Mouse (Mus musculus): ENCODE measurements at regions not wholly inside any gene's neighbourhood (a gene's known extent, or its start where the extent isn't known, plus 50 kb on each side); places are given as distances from the start of the nearest gene placed in this dataset.

GRCm38 (mm10) chr16:29802085-29802484 lies 223.0 kb downstream of the Opa1 start:
- Histone ChIP-seq H3K79me2 (ENCODE audit: control insufficient read depth, insufficient read depth) (no peaks in the 10 kb centered on the region), H3ac (ENCODE audit: control insufficient read depth, insufficient read length) (no peak overlapping the region), H3K4me2 (ENCODE audit: low read depth) (no peak overlapping the region), H3K36me3 (ENCODE audit: control insufficient read depth, insufficient read depth) (no peaks in the 10 kb centered on the region), H3K4me3 (no peak overlapping the region), H3K27me3 (ENCODE audit: control insufficient read depth, insufficient read depth, insufficient read length) (peaks cover 16% of the 10 kb centered on the region)
- no peak for TF ChIP-seq MYOG (IDR thresholded peaks at IDR 0.05; ENCODE audit: control insufficient read depth in 1 of 3, insufficient read depth in 1 of 3, insufficient read length in 2 of 3, low read depth in 2 of 3)
- TF ChIP-seq E2F4 (IDR thresholded peaks at IDR 0.05; ENCODE audit: insufficient read depth) = no peak
- no peak for TF ChIP-seq TCF12 (IDR thresholded peaks at IDR 0.05; ENCODE audit: insufficient read depth, poor library complexity, severe bottlenecking)
- TF ChIP-seq MYOD1 (IDR thresholded peaks at IDR 0.05; ENCODE audit: control insufficient read depth in 1 of 3, insufficient read length in 2 of 3, low read depth in 2 of 3) = no peak
- no peak for TF ChIP-seq CEBPB (IDR thresholded peaks at IDR 0.05; ENCODE audit: insufficient read depth, poor library complexity, severe bottlenecking)

- no peak overlapping the region for H3K4me3 ChIP-seq
- H3K4me2 ChIP-seq (ENCODE audit: low read depth) = no peak overlapping the region
- no peak overlapping the region for H3ac ChIP-seq (ENCODE audit: control insufficient read depth, insufficient read length)
- peaks cover 16% of the 10 kb centered on the region for H3K27me3 ChIP-seq (ENCODE audit: control insufficient read depth, insufficient read depth, insufficient read length)
- no peaks in the 10 kb centered on the region for H3K79me2 ChIP-seq (ENCODE audit: control insufficient read depth, insufficient read depth)
- TF ChIP-seq TCF12 (IDR thresholded peaks at IDR 0.05; ENCODE audit: insufficient read depth, poor library complexity, severe bottlenecking) (no peak), POLR2A (IDR thresholded peaks at IDR 0.05; ENCODE audit: insufficient read length, low read depth) (no peak), POLR2AphosphoS2 (IDR thresholded peaks at IDR 0.05; ENCODE audit: insufficient read length, low read depth) (no peak), MYOD1 (IDR thresholded peaks at IDR 0.05; ENCODE audit: control insufficient read depth in 1 of 3, insufficient read length in 2 of 3, low read depth in 2 of 3) (no peak), SRF (IDR thresholded peaks at IDR 0.05; ENCODE audit: control insufficient read depth, insufficient read length, low read depth) (no peak), E2F4 (IDR thresholded peaks at IDR 0.05; ENCODE audit: insufficient read depth) (no peak), REST (IDR thresholded peaks at IDR 0.05; ENCODE audit: insufficient read depth, insufficient read length) (no peak), CEBPB (IDR thresholded peaks at IDR 0.05; ENCODE audit: insufficient read depth, poor library complexity, severe bottlenecking) (no peak), TCF3 (IDR thresholded peaks at IDR 0.05; ENCODE audit: insufficient read length, low read depth) (no peak), USF1 (IDR thresholded peaks at IDR 0.05; ENCODE audit: low read depth) (no peak), MAX (IDR thresholded peaks at IDR 0.05; ENCODE audit: low read depth) (no peak), MYOG (IDR thresholded peaks at IDR 0.05; ENCODE audit: control insufficient read depth in 1 of 3, insufficient read depth in 1 of 3, insufficient read length in 2 of 3, low read depth in 2 of 3) (no peak)
- H3K36me3 ChIP-seq (ENCODE audit: control insufficient read depth, insufficient read depth) = no peaks in the 10 kb centered on the region
Observed at GRCm38 (mm10) chr16:29802603-29803002, 223.5 kb downstream of the Opa1 start.

GRCm38 (mm10) chr16:29807859-29808258 lies 228.7 kb downstream of the Opa1 start:
- no peak for TF ChIP-seq CEBPB (IDR thresholded peaks at IDR 0.05; ENCODE audit: insufficient read depth, poor library complexity, severe bottlenecking)
- TF ChIP-seq TCF3 (IDR thresholded peaks at IDR 0.05; ENCODE audit: insufficient read length, low read depth) = no peak
- no peak for TF ChIP-seq REST (IDR thresholded peaks at IDR 0.05; ENCODE audit: insufficient read depth, insufficient read length)
- TF ChIP-seq MYOG (IDR thresholded peaks at IDR 0.05; ENCODE audit: control insufficient read depth in 1 of 3, insufficient read depth in 1 of 3, insufficient read length in 2 of 3, low read depth in 2 of 3) = no peak
- TF ChIP-seq TCF12 (IDR thresholded peaks at IDR 0.05; ENCODE audit: insufficient read depth, poor library complexity, severe bottlenecking) = no peak
- TF ChIP-seq POLR2A (IDR thresholded peaks at IDR 0.05; ENCODE audit: insufficient read length, low read depth) = no peak
- TF ChIP-seq POLR2AphosphoS2 (IDR thresholded peaks at IDR 0.05; ENCODE audit: insufficient read length, low read depth) = no peak
- no peak for TF ChIP-seq SRF (IDR thresholded peaks at IDR 0.05; ENCODE audit: control insufficient read depth, insufficient read length, low read depth)
- no peak for TF ChIP-seq MAX (IDR thresholded peaks at IDR 0.05; ENCODE audit: low read depth)
- TF ChIP-seq MYOD1 (IDR thresholded peaks at IDR 0.05; ENCODE audit: control insufficient read depth in 1 of 3, insufficient read length in 2 of 3, low read depth in 2 of 3) = no peak
- Histone ChIP-seq H3ac (ENCODE audit: control insufficient read depth, insufficient read length) (no peak overlapping the region), H3K4me2 (ENCODE audit: low read depth) (no peak overlapping the region), H3K79me2 (ENCODE audit: control insufficient read depth, insufficient read depth) (no peaks in the 10 kb centered on the region), H3K36me3 (ENCODE audit: control insufficient read depth, insufficient read depth) (no peaks in the 10 kb centered on the region), H3K4me3 (no peak overlapping the region), H3K27me3 (ENCODE audit: control insufficient read depth, insufficient read depth, insufficient read length) (peaks cover 40% of the 10 kb centered on the region)

- no peaks in the 10 kb centered on the region for H3K79me2 ChIP-seq (ENCODE audit: control insufficient read depth, insufficient read depth)
- no peak overlapping the region for H3K4me3 ChIP-seq
- no peak overlapping the region for H3K4me2 ChIP-seq (ENCODE audit: low read depth)
- TF ChIP-seq SRF (IDR thresholded peaks at IDR 0.05; ENCODE audit: control insufficient read depth, insufficient read length, low read depth) (no peak), E2F4 (IDR thresholded peaks at IDR 0.05; ENCODE audit: insufficient read depth) (no peak), MYOG (IDR thresholded peaks at IDR 0.05; ENCODE audit: control insufficient read depth in 1 of 3, insufficient read depth in 1 of 3, insufficient read length in 2 of 3, low read depth in 2 of 3) (no peak), REST (IDR thresholded peaks at IDR 0.05; ENCODE audit: insufficient read depth, insufficient read length) (no peak), TCF12 (IDR thresholded peaks at IDR 0.05; ENCODE audit: insufficient read depth, poor library complexity, severe bottlenecking) (no peak), CEBPB (IDR thresholded peaks at IDR 0.05; ENCODE audit: insufficient read depth, poor library complexity, severe bottlenecking) (no peak), TCF3 (IDR thresholded peaks at IDR 0.05; ENCODE audit: insufficient read length, low read depth) (no peak), MYOD1 (IDR thresholded peaks at IDR 0.05; ENCODE audit: control insufficient read depth in 1 of 3, insufficient read length in 2 of 3, low read depth in 2 of 3) (no peak), USF1 (IDR thresholded peaks at IDR 0.05; ENCODE audit: low read depth) (no peak), POLR2A (IDR thresholded peaks at IDR 0.05; ENCODE audit: insufficient read length, low read depth) (no peak), POLR2AphosphoS2 (IDR thresholded peaks at IDR 0.05; ENCODE audit: insufficient read length, low read depth) (no peak), MAX (IDR thresholded peaks at IDR 0.05; ENCODE audit: low read depth) (no peak)
- no peaks in the 10 kb centered on the region for H3K36me3 ChIP-seq (ENCODE audit: control insufficient read depth, insufficient read depth)
- H3K27me3 ChIP-seq (ENCODE audit: control insufficient read depth, insufficient read depth, insufficient read length) = peaks cover 44% of the 10 kb centered on the region
- no peak overlapping the region for H3ac ChIP-seq (ENCODE audit: control insufficient read depth, insufficient read length)
Observed at GRCm38 (mm10) chr16:29808851-29809250, 229.7 kb downstream of the Opa1 start.
